Mouse (Mus musculus): Measurements from ENCODE around the gene Frmpd3. TPM values are rescaled to one million over a fixed set of nuclear protein-coding genes. Genes with fewer than 3 reads are reported as not detected.

Frmpd3 gene
- polyA plus RNA-seq, 1 experiment from 2014 or later = 0.05 TPM

GRCm38 (mm10) chrX:140456751-140457491 lies 114.9 kb downstream of the Frmpd3 start:
- Histone ChIP-seq H3K27me3 (no peaks in the 10 kb centered on the region), H3K9ac (peak overlapping the region; percentile 37), H3K4me2 (peak overlapping the region; percentile 71), H3K27ac (no peak overlapping the region), H3K9me3 (no peaks in the 10 kb centered on the region), H3K4me3 (peak overlapping the region; percentile 57), H3K4me1 (no peaks in the 10 kb centered on the region), H3K36me3 (no peaks in the 10 kb centered on the region)
- ATAC-seq (ENCODE audit: borderline replicate concordance, extremely low read depth, low FRiP score, low TSS enrichment) = peak; percentile 41; the same call in 1 of the 2 replicates
- 16% methylated on average over 39 of the region's 39 CpGs for WGBS

GRCm38 (mm10) chrX:140457502-140457901 lies 115.4 kb downstream of the Frmpd3 start:
- Histone ChIP-seq H3K9me3 (no peaks in the 10 kb centered on the region), H3K4me3 (peak overlapping the region; percentile 57), H3K4me1 (no peaks in the 10 kb centered on the region), H3K27ac (no peak overlapping the region), H3K4me2 (peak overlapping the region; percentile 71), H3K36me3 (no peaks in the 10 kb centered on the region), H3K27me3 (no peaks in the 10 kb centered on the region), H3K9ac (no peak overlapping the region)
- no peak for ATAC-seq (ENCODE audit: borderline replicate concordance, extremely low read depth, low FRiP score, low TSS enrichment)
- WGBS = 20% methylated on average over 12 of the region's 12 CpGs

- WGBS = 83% methylated on average over 6 of the region's 6 CpGs
- H3K4me1 ChIP-seq = no peaks in the 10 kb centered on the region
- H3K36me3 ChIP-seq = no peaks in the 10 kb centered on the region; the same call in 1 of the 2 replicates
- peaks cover 3% of the 10 kb centered on the region; the same call in 1 of the 2 replicates for H3K27me3 ChIP-seq
- no peaks in the 10 kb centered on the region for H3K9me3 ChIP-seq
- no peak overlapping the region for H3K4me3 ChIP-seq
- H3K9ac ChIP-seq = no peak overlapping the region
- no peak for ATAC-seq (ENCODE audit: borderline replicate concordance, extremely low read depth, low FRiP score, low TSS enrichment)
- H3K27ac ChIP-seq = no peak overlapping the region
- H3K4me2 ChIP-seq = no peak overlapping the region
Measured at GRCm38 (mm10) chrX:140478231-140478630, 136.2 kb downstream of the Frmpd3 start.

GRCm38 (mm10) chrX:140479171-140479570 lies 137.1 kb downstream of the Frmpd3 start:
- no peak for ATAC-seq (ENCODE audit: borderline replicate concordance, extremely low read depth, low FRiP score, low TSS enrichment)
- Histone ChIP-seq H3K9ac (no peak overlapping the region), H3K4me3 (no peak overlapping the region), H3K4me2 (no peak overlapping the region), H3K36me3 (no peaks in the 10 kb centered on the region; the same call in 1 of the 2 replicates), H3K4me1 (no peaks in the 10 kb centered on the region), H3K9me3 (no peaks in the 10 kb centered on the region), H3K27me3 (peaks cover 3% of the 10 kb centered on the region; the same call in 1 of the 2 replicates), H3K27ac (no peak overlapping the region)
- WGBS = 49% methylated on average over 5 of the region's 5 CpGs

MicroRNA genes within 50 kb of the gene (microRNA counts, 519-probe panel; counts per million panel counts)
- 2,445 counts per million, percentile 45 among the panel's probes with 10 or more counts for microRNA mmu-miR-3475

Small RNA genes within 50 kb of the gene (microRNA-seq; reads per million reads assigned to microRNA genes)
- 7.0 reads per million, percentile 25 among the genes with 10 or more reads in this experiment for gene Mir3475

Other genes with a start within 250 kb of the Frmpd3 start
- 38.1 and 41.1 TPM in 2 replicates for gene Prps1, start 114.3 kb downstream of the Frmpd3 start, polyA plus RNA-seq (2015; fragmentation: Nextera tagmentation; extraction: Ambion mirVana)